Mouse (Mus musculus): Measurements from ENCODE around the gene Hhipl2. TPM values are rescaled to one million over a fixed set of nuclear protein-coding genes. Genes with fewer than 3 reads are reported as not detected.
"Not testable (repeated sequence)": the region's sequence is repeated elsewhere in the genome, so short reads cannot be mapped to it uniquely, and the experiment has no call there.

Gene Hhipl2
- polyA plus RNA-seq, 1 experiment = 0.15 TPM

- H3K27ac ChIP-seq (ENCODE audit: insufficient read depth, low read depth, low read length) = no peak overlapping the region
- TF ChIP-seq POLR2A (IDR thresholded peaks at IDR 0.05; ENCODE audit: low read depth, low read length) = no peak
- no peaks in the 10 kb centered on the region for H3K4me1 ChIP-seq (ENCODE audit: control insufficient read depth, insufficient read depth, insufficient read length, low read length)
- WGBS = 53% methylated on average over 5 of the region's 5 CpGs
- no peak overlapping the region for H3K4me3 ChIP-seq (ENCODE audit: low read depth, low read length)
- H3K27me3 ChIP-seq (ENCODE audit: control insufficient read depth, insufficient read depth, low read length) = no peaks in the 10 kb centered on the region
- no peaks in the 10 kb centered on the region for H3K36me3 ChIP-seq (ENCODE audit: control insufficient read depth, insufficient read depth, low read length)
Measured at GRCm38 (mm10) chr1:183381816-183382215, 36.2 kb upstream of the Hhipl2 start.

- Histone ChIP-seq H3K36me3 (ENCODE audit: control insufficient read depth, insufficient read depth, low read length) (no peaks in the 10 kb centered on the region), H3K27me3 (ENCODE audit: control insufficient read depth, insufficient read depth, low read length) (no peaks in the 10 kb centered on the region), H3K27ac (ENCODE audit: insufficient read depth, low read depth, low read length) (no peak overlapping the region), H3K4me1 (ENCODE audit: control insufficient read depth, insufficient read depth, insufficient read length, low read length) (no peaks in the 10 kb centered on the region), H3K4me3 (ENCODE audit: low read depth, low read length) (no peak overlapping the region)
- TF ChIP-seq POLR2A (IDR thresholded peaks at IDR 0.05; ENCODE audit: low read depth, low read length) (no peak), CTCF (IDR thresholded peaks at IDR 0.05; ENCODE audit: extremely low read depth, insufficient read length, insufficient replicate concordance, low read depth, low read length) (no peak)
- WGBS = 88% methylated on average over 2 of the region's 2 CpGs
Measured at GRCm38 (mm10) chr1:183382621-183383020, 35.4 kb upstream of the Hhipl2 start.

GRCm38 (mm10) chr1:183387421-183387820, 30.6 kb upstream of the Hhipl2 start:
- not testable (repeated sequence) for H3K36me3 ChIP-seq (ENCODE audit: control insufficient read depth, insufficient read depth, low read length); H3K27me3 ChIP-seq (ENCODE audit: control insufficient read depth, insufficient read depth, low read length); H3K27ac ChIP-seq (ENCODE audit: insufficient read depth, low read depth, low read length); H3K4me1 ChIP-seq (ENCODE audit: control insufficient read depth, insufficient read depth, insufficient read length, low read length); H3K4me3 ChIP-seq (ENCODE audit: low read depth, low read length)
- 98% methylated on average over 3 of the region's 3 CpGs for WGBS

- Histone ChIP-seq H3K4me1 (ENCODE audit: control insufficient read depth, insufficient read depth, insufficient read length, low read length) (peaks cover 3% of the 10 kb centered on the region; the same call in 1 of the 2 replicates), H3K36me3 (ENCODE audit: control insufficient read depth, insufficient read depth, low read length) (peaks cover 5% of the 10 kb centered on the region; the same call in 1 of the 2 replicates), H3K4me3 (ENCODE audit: low read depth, low read length) (peak within 1 kb of the TSS; percentile 75), H3K27me3 (ENCODE audit: control insufficient read depth, insufficient read depth, low read length) (no peaks in the 10 kb centered on the region), H3K27ac (ENCODE audit: insufficient read depth, low read depth, low read length) (peak within 1 kb of the TSS; percentile 2; the same call in 1 of the 2 replicates)
- 5% methylated on average over 44 of the region's 44 CpGs for WGBS
- TF ChIP-seq POLR2A (IDR thresholded peaks at IDR 0.05; ENCODE audit: low read depth, low read length) (0 out of 2 replicates have a peak, but pooled peaks have one; percentile 32), CTCF (IDR thresholded peaks at IDR 0.05; ENCODE audit: extremely low read depth, insufficient read length, insufficient replicate concordance, low read depth, low read length) (no peak)
Measured at GRCm38 (mm10) chr1:183388426-183389406, 29.3 kb upstream of the Hhipl2 start, which contains the start of gene Taf1a. Gene Taf1a, plus strand, starts transcription at chr1:183388981.

GRCm38 (mm10) chr1:183403396-183403795, 14.6 kb upstream of the Hhipl2 start:
- no peak for TF ChIP-seq POLR2A (IDR thresholded peaks at IDR 0.05; ENCODE audit: low read depth, low read length)
- no peak for TF ChIP-seq CTCF (IDR thresholded peaks at IDR 0.05; ENCODE audit: extremely low read depth, insufficient read length, insufficient replicate concordance, low read depth, low read length)
- no peaks in the 10 kb centered on the region for H3K27me3 ChIP-seq (ENCODE audit: control insufficient read depth, insufficient read depth, low read length)
- 90% methylated on average over 3 of the region's 3 CpGs for WGBS
- no peaks in the 10 kb centered on the region for H3K4me1 ChIP-seq (ENCODE audit: control insufficient read depth, insufficient read depth, insufficient read length, low read length)
- H3K27ac ChIP-seq (ENCODE audit: insufficient read depth, low read depth, low read length) = no peak overlapping the region
- H3K36me3 ChIP-seq (ENCODE audit: control insufficient read depth, insufficient read depth, low read length) = peaks cover 52% of the 10 kb centered on the region
- no peak overlapping the region for H3K4me3 ChIP-seq (ENCODE audit: low read depth, low read length)

GRCm38 (mm10) chr1:183414081-183414727, 3.8 kb upstream of the Hhipl2 start:
- H3K36me3 ChIP-seq (ENCODE audit: control insufficient read depth, insufficient read depth, low read length) = peaks cover 17% of the 10 kb centered on the region
- no peak overlapping the region for H3K4me3 ChIP-seq (ENCODE audit: low read depth, low read length)
- 82% methylated on average over 15 of the region's 15 CpGs for WGBS
- H3K4me1 ChIP-seq (ENCODE audit: control insufficient read depth, insufficient read depth, insufficient read length, low read length) = no peaks in the 10 kb centered on the region
- TF ChIP-seq CTCF (IDR thresholded peaks at IDR 0.05; ENCODE audit: extremely low read depth, insufficient read length, insufficient replicate concordance, low read depth, low read length) = no peak
- no peak for TF ChIP-seq POLR2A (IDR thresholded peaks at IDR 0.05; ENCODE audit: low read depth, low read length)
- H3K27ac ChIP-seq (ENCODE audit: insufficient read depth, low read depth, low read length) = no peak overlapping the region
- no peaks in the 10 kb centered on the region for H3K27me3 ChIP-seq (ENCODE audit: control insufficient read depth, insufficient read depth, low read length)

GRCm38 (mm10) chr1:183419741-183420140, 1.7 kb downstream of the Hhipl2 start:
- H3K4me1 ChIP-seq (ENCODE audit: control insufficient read depth, insufficient read depth, insufficient read length, low read length) = peaks cover 5% of the 10 kb centered on the region; the same call in 1 of the 2 replicates
- TF ChIP-seq CTCF (IDR thresholded peaks at IDR 0.05; ENCODE audit: extremely low read depth, insufficient read length, insufficient replicate concordance, low read depth, low read length) = no peak
- no peak for TF ChIP-seq POLR2A (IDR thresholded peaks at IDR 0.05; ENCODE audit: low read depth, low read length)
- H3K4me3 ChIP-seq (ENCODE audit: low read depth, low read length) = no peak overlapping the region
- H3K36me3 ChIP-seq (ENCODE audit: control insufficient read depth, insufficient read depth, low read length) = no peaks in the 10 kb centered on the region
- 28% methylated on average over 7 of the region's 7 CpGs for WGBS
- H3K27me3 ChIP-seq (ENCODE audit: control insufficient read depth, insufficient read depth, low read length) = no peaks in the 10 kb centered on the region
- H3K27ac ChIP-seq (ENCODE audit: insufficient read depth, low read depth, low read length) = no peak overlapping the region

Measured in small intestine, adult 2 months (tissue).